Mouse (Mus musculus): ENCODE results near the gene B020011L13Rik.
"Not testable (repeated sequence)": the region's sequence is repeated elsewhere in the genome, so short reads cannot be mapped to it uniquely, and the experiment has no call there.

The B020011L13Rik gene

GRCm38 (mm10) chr1:117780833-117781232 is at the start of gene B020011L13Rik:
B020011L13Rik (plus strand) TSS chr1:117781133.
- not testable (repeated sequence) for DNase-seq (ENCODE audit: low spot score in 2 of 2)

- not testable (repeated sequence) for DNase-seq (ENCODE audit: low spot score in 2 of 2)
Observed at GRCm38 (mm10) chr1:117816271-117816670, 35.3 kb downstream of the B020011L13Rik start.

GRCm38 (mm10) chr1:117829781-117830180 is 48.8 kb downstream of the B020011L13Rik start, which contains the start of gene Gm28360:
Gm28360 (plus strand) TSS chr1:117830081.
- DNase-seq (ENCODE audit: low spot score in 2 of 2), result not testable (repeated sequence)

- DNase-seq (ENCODE audit: low spot score in 2 of 2), result not testable (repeated sequence)
Observed at GRCm38 (mm10) chr1:117851718-117852117, 70.8 kb downstream of the B020011L13Rik start.

All from heart, adult 9 months (tissue).